Comparison of ENCODE assay signal across 15 mouse cellular contexts in genomic region chr15:51264599-51265163, GRCm38 (mm10).
"Had no signal": no experiment of that assay in that cellular context is flagged by ENCODE, and none has a peak within 500 bp of the region (broad histone marks: within the 10 kb centered on the region; RNA-seq: fewer than 3 reads in every experiment).

No protein-coding gene starts in this region.

- H3K4me1 ChIP-seq: limb, embryonic 13.5 days; midbrain, embryonic 10.5 days; neural tube, embryonic 15.5 days had no signal

- H3K9me3 ChIP-seq: limb, embryonic 13.5 days; midbrain, embryonic 10.5 days; neural tube, embryonic 15.5 days had no signal

- H3K36me3 ChIP-seq: limb, embryonic 13.5 days; midbrain, embryonic 10.5 days; neural tube, embryonic 15.5 days had no signal

- DNase-seq: kidney, postnatal 10 days; kidney, postnatal 4 days; left cerebral cortex, postnatal 4 days; lung, adult 18-20 months; lung, postnatal 36 days; midbrain, embryonic 14.5 days; right cerebral cortex, adult 18-20 months; right cerebral cortex, postnatal 25 days; thymus, postnatal 4 days had no signal

- H3K4me3 ChIP-seq: layer of hippocampus, adult 2 months; limb, embryonic 13.5 days; midbrain, embryonic 10.5 days; myocyte; neural tube, embryonic 15.5 days had no signal

- H3K9ac ChIP-seq: limb, embryonic 13.5 days; liver, embryonic 14.5 days; neural tube, embryonic 15.5 days had no signal

- H3K27ac ChIP-seq: layer of hippocampus, adult 2 months; limb, embryonic 13.5 days; liver, embryonic 14.5 days; midbrain, embryonic 10.5 days; neural tube, embryonic 15.5 days had no signal

- H3K27me3 ChIP-seq: limb, embryonic 13.5 days; neural tube, embryonic 15.5 days had no signal

- H3K4me2 ChIP-seq: limb, embryonic 13.5 days; neural tube, embryonic 15.5 days had no signal
